Mouse (Mus musculus) left cerebral cortex, postnatal 10 days (tissue): Measurements from ENCODE around the gene Cc2d2b. TPM values are rescaled to one million over a fixed set of nuclear protein-coding genes. Genes with fewer than 3 reads are reported as not detected.

ENCODE experiments used
- DNase-seq, 2 experiments: peaks; one replicate each; pipeline ENCODE4 v3.0.0; 2021 to 2022; ENCODE audit warnings: low spot score in 2 of 2, mixed read lengths in 1 of 2; ENCODE audit errors: extremely low spot score in 1 of 2
- intact Hi-C: fragments of 180-260 bp; cut with DNase I; formaldehyde crosslinking; loops from one replicate; pipeline ENCODE4 v1.15.1; 2025
- total RNA-seq, 2 experiments: library from RNA; stranded (reverse); gene quantifications; 2 replicates each; pipeline ENCODE4 v1.2.3; 2021

Cc2d2b gene
- total RNA-seq = 1 to 10 TPM in 1 of 2 experiments, under 1 TPM in 1; 0.43 to 1.4 TPM

DNA sequence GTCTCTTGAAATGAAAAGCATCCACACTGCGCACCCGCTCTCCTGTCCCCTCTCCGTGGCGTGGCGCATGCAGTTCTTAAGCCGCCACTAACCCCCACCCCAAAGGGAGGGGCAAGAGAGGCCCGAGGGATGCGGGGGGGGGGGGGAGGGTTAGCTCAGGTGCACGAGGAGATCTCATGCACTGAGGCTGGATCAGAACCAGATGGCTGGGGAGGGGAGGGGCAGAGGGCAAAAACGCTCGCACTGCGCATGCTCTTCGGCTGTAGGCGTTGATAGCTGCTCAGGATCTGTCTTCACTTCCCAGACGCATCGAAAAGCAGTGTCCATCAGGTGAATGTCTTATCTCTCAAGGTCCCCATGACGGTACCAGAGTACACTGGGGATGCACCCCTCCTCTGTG, at the start of gene Cc2d2b:
TSS of gene Cc2d2b (plus strand) at position 195 of the 400 bp plus-strand sequence.
- DNase-seq = peak in 1 of 2 experiments; percentile 51
- intact Hi-C loops = loop anchor here (5.0 kb wide), 1 partner anchor 269 kb away; no protein-coding TSS in a partner anchor

DNA sequence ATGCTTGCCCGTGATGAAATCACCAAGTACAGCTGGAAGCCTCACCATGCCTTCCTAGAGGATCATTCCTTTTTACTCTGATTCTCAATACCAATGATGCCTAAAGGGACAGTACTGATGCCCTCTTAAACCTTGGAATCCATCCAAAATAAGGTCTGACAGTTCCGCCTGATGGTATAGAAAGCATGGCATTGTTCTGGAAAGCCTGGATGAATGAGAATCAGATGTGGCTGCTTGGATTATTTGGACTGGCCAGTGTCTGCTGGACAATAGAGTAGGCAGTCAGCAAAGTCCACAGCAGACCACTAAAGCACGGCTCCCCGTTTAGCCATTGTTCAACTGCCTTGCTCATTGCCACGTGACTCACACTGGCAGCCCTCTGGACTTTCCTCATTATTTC, 48.7 kb upstream of the Cc2d2b start:
- no peak for DNase-seq
- intact Hi-C loops = no loop called here

DNA sequence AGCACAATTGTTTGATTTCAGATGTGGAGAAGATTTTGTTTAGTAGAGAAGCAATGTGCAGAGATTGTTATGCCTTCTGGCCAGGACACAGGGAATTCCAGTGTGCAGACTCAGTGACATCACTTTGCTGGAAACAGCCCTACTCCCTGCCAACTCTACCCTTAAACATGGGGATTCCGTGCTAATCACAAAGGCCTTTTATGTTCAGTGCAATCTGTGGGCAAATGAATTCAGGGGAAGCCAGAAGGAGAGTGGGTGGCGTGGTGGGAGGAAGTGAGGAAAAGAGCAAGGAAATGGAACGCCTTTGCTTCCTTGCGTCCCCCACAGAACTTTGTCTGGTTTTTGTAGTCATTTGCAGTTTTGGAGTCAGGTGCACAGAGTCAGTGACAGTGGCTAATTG, 46.1 kb upstream of the Cc2d2b start:
- peak in 1 of 2 experiments; percentile 46 for DNase-seq
- intact Hi-C loops = no loop called here

DNA sequence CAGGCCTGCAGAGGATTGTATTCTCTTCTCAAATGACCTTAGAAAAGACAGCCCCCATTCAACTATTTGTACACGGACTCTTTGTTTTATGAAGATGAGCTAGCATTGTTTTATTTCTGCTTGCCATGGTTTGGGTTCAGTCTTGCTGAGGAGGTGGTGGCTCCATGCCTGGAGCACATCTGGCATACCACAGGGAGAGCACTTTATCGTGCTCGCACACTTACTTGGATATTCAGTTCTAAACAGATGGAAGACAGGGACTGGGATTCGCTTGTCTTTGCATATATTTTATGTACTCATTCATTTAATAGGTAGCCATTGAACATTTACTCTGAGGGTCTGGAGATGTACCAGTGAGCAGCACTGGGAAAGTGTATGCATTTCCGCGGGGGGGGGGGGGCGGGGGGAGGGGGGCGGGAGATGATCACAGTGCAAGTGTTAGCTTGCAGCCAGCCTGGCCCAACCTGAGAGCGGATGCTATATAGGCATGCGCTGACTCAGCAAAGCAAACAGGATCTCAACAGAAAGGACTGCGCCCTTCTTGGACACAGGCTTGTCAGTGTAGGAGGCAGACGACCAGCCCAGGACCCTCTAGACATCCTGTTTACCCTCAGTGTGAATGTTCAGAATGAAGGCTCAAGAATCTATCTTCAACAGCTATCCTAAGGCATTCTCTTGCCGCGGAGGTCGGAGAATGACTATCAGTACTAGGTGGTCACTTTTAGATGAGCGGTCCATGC, 35.5 kb upstream of the Cc2d2b start:
- DNase-seq = no peak
- intact Hi-C loops = no loop called here

DNA sequence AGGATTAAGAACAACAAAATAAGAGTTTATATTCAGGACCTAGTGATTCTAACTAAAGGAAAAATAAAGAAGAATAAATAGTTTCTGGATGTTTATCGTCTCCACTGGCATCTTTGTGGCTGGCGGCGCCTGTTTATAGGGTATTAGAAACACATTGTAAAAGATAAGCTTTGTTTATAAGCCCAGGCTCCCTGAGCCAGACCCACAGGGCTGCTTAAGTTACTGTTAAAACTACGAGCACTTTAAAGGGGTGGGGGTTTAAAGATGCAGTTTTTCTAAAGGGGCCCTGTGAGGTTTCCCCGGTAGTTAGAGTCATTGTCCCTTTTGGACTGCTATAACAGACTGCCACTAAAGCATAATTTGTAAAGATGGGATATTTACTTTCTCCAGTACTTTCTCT, 33.9 kb upstream of the Cc2d2b start:
- DNase-seq = no peak
- intact Hi-C loops = no loop called here

DNA sequence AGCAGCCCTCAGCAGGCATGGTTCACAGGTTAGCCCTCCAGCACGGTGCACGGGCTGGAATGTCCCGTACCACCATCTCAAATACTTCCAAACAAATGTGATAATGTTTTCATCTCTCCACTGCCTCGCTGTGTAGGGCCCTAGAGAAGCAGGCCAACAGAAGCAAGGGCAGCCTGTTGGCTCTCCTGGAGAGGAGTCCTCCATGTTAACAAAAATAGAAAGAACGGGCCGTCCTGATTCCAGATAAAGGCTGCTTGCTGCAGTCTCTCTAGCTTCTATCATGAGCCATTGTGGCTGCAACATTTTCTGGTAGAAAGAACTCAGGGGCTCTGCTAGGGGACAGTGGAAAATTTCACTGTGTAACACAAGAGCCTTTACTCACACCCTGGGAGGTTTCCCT, 31.6 kb upstream of the Cc2d2b start:
- no peak for DNase-seq

DNA sequence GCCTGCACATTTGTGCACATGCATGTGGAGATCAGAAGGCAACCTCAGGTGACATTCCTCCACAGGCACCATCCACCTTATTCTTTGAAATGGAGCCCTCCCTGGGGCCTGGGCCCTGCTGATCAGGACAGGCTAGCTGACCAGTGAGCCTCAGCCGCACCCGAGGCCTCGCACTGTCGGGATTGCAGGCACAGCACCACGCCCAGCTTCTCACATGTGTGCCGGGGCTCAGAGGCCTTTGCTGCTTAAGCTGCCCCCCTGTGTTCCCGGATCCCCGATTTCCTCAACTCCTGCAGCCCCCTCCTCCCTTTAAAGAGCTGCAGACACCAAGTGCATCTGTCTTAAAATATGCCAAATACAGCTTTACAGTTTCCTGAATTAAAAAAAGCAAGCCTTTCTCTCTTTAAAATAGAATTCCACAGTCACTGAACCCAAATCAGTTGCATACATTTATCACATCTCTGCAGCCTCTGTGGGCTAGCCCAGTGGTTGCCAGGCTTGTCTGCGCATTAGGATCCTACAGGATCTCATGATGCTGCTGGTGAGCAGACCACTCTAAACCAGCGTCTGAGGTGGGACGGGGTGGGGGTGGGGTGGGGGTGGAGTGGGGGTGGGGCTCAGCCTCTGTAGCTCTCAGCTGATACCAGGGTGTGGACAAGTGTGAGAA, 29.0 kb upstream of the Cc2d2b start:
- no peak for DNase-seq
- intact Hi-C loops = loop anchor here (5.0 kb wide), 1 partner anchor 107 kb away; the partner anchor contains the start of genes Entpd1 and Tctn3

More for the DNA sequence above, 31.6 kb upstream of the Cc2d2b start:
- intact Hi-C loops = no loop called here

DNA sequence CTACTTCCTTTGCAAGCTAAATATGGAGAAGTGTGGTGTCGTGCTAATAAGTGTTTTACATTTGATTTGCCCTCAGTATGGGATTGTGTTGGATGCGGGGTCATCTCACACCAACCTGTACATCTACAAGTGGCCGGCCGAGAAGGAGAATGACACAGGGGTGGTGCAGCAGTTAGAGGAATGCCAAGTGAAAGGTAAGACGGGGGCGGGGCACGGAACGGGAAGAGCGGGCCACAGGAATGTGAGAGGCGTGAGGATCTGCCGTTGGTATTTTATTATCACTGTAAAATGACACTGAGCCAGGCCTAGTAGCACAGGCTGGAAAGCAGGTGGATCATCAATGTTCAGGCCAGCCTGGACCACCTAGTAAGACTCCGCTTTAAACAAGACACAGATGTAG, 28.2 kb upstream of the Cc2d2b start:
- DNase-seq = no peak
- intact Hi-C loops = loop anchor here (5.0 kb wide), 1 partner anchor 108 kb away; the partner anchor contains the start of genes Entpd1 and Tctn3

DNA sequence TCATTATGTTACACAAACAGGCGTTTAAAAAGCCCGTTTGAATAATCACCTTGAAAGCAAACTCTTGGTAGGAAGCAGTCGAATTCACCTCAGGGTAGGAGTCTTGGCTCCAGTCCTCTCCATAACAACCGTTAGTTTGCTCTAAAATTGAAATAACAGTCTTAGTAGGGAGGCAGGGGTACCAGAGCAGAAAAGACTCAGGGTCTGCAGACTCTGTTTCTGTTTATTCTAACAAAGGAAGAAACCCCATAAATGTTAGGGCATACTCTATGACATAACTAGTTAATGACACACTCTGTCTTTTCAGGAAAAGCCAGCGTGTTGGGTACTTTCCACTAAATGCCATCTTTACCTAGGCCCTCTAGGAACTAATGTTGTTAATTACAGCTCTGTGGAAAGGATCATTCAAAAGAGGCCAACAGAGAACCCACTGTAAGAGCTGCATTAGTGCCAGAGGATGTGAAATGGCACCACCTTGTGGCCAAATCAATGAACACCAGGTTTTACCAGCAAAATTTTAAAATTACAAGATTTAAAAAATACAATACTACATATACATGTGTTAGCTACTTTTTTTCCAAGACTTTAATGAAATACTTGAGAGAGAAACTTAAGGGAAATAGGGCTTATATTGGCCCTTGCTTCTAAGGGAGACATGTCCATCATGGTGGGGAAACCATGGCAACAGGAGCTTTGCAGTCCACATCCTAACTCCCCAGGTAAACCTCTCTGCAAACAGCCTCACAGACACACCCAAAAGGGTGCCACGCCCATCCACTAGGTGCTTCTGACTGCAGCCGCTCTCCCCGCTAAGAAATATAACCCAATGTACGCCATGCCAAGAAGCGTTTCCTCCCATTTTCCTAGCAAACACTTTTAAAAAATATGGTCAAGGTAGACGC, 26.2 kb upstream of the Cc2d2b start:
- intact Hi-C loops = loop anchor here (5.0 kb wide), 1 partner anchor 110 kb away; the partner anchor contains the start of genes Entpd1 and Tctn3
- peak; percentile 60 to 69 for DNase-seq

DNA sequence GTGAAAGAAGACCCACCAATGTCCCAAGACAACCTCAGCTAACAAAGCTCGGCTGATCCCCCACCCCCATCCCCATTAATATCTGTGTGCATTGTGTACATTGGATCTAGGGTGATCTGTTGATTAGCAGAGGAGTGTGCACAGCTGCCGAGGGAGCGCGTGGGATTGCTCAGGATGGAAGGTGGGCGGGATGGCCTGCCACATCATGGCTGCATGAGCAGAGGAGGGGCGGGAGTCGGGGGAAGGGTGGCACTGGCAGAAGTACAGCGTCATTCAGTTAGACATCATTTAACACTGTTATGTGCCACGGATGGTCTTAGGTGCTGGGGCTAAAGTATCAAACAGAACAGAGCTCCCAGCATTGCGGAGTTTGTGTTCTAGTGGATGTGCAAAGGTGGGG, 25.0 kb upstream of the Cc2d2b start:
- no peak for DNase-seq
- intact Hi-C loops = loop anchor here (5.0 kb wide), 1 partner anchor 111 kb away; the partner anchor contains the start of genes Entpd1 and Tctn3

DNA sequence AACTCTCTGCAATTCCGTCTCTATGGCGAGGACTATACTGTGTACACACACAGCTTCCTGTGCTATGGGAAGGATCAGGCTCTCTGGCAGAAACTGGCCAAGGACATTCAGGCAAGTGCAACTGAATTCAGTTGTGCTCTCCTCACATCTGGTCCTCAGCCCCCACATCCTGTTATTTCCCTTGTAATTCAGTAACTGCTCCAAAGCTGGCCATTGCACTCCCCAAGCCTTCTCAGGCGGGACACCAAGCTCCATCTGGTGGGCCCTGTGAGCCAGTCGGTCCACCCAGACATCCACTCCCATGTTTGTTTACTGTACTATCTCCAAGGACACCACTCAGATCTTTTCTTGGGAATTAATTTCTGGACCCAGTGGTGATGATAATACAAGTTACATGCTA, 22.4 kb upstream of the Cc2d2b start:
- intact Hi-C loops = no loop called here
- DNase-seq = no peak

DNA sequence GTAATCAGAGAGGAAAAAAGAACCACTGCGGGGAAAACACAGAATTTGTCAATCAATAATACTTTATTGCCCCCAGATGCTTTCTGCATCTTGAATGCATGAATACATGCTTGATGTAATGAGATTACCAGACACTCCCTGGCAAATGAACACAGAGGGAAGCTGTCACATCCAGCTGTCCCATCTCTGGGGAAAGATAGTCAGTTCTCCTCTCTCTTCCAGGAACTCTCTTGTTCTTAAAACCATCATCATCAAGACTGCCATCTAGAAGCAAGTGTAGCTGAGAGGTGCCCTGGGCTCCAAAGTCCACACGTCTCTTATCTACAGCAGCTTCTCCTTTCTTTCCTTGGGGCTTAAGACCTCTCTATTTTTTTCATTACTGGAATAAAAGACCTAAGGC, 21.9 kb upstream of the Cc2d2b start:
- DNase-seq = no peak
- intact Hi-C loops = no loop called here

DNA sequence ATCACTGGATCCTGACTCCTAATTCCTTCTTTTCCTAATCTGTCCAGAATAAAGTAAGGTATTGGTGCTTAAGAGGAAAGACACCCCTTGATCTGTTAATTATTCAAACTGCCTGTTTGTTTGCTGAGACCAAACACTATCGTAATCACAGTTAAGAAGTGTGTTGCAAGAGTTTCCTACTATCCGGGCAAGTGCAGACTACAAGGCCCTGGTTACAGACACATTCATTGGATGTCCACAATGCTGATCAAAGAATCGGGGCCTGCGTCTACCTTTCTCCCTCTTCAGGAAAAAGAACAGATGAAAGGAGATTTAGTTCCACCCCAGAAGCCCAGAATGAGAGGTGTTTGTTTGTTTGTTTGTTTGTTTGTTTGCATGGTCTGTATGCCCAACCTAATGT, 20.3 kb upstream of the Cc2d2b start:
- no peak for DNase-seq
- intact Hi-C loops = no loop called here

DNA sequence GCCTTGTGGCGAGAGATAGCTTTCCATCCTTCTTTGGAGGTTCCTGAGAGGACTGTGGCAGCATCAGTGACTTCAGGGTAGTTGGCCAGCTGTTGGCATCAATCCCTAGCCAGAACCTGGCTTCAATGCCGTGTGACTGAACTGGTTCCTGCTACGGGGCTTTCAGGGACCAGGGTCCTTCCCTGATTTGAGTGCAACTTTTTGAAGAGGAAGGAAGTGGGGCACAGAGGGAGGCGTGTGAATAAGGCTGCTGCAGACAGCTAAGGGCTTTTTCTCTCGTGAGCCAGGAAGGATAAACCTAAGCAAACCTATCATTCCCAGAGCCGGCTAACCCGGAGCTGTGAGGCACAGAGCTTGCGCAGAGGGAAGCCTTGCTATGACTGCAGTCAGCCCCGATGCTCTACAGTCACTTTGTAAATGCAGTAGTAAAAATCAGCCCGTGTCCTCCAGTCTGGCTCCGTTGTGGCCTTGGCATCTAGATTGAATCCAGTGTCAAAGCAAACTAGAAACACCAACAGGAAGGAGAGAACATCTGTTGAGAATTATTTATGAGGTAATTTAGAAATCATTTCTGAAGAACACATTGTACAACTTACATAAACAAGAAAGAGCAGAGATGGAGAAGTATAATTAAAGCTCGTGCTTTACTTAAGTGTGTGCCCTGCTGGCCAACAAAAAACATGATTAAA, 19.7 kb upstream of the Cc2d2b start:
- intact Hi-C loops = no loop called here
- DNase-seq = no peak

DNA sequence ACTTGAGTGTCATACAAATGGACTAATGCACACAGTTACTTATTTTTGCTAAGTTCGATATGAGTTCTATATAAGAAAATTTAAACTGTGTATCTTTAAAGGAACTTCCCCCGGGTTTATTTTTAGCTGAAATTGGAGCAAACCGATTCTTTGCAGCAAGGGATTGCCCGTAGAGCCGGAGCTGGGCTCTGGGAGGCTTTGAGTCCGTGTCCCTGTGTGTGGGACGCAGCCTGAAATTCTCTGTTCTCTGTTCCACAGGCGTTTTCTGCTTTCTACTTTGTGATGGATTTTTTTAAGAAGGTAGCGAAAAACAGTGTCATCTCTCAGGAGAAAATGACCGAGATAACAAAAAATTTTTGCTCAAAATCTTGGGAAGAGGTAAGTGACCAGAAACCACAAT, 15.1 kb upstream of the Cc2d2b start:
- intact Hi-C loops = no loop called here
- DNase-seq = no peak

DNA sequence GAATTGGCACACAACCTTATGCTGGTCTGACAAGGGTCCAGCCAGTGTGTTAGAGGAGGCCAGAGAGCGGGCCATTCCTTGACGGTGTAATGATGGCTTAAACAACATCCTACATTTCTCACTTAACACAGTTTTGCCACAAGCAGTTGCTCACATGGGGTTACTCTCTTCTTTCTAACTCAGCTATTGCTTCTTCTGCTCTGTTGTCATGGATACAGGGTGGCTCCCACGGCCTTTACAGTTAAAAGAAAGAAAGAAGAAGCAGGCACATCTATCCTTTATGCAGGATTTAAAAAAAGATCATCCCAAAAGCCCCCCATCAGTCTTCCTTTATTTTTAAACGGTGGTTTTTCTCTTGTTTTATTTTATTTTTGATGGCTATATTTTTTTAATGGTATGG, 14.7 kb upstream of the Cc2d2b start:
- peak in 1 of 2 experiments; percentile 28 for DNase-seq
- intact Hi-C loops = no loop called here

DNA sequence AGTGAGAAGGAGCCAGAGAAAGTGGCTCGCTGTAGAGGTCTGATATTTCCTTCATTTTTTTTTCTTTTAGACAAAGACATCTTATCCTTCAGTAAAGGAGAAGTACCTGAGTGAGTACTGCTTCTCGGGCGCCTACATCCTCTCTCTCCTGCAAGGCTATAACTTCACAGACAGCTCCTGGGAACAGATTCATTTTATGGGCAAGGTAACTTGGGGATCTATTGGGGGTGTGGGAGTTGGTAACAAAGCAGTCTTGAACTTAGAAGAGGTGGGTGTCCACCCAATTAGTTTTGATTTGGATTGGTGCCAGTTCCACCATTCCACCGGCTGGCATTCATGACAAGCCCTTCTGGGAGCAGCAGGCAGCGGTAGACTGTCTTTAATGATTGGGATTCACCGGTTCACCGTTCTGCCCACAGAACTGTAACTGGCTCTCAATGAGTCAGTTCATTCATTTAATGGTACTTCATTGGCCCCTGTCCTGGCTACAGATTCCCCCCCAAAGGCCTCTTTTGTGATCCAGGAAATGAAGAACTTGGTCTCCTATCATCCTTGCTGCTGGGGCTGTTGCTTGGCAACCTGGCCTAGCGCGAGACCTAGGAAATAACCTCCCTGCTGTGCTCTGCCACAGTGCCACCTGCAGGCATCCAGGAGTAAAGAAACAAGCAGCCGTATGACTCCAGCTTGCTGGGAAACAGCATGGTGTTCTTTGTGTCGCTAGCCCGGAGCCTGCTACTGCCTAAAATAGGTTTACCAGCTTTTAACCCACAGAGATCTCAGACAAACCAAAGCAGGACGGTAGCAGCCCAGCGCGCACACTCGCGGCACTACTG, 11.7 kb upstream of the Cc2d2b start:
- peak; percentile 69 to 86 for DNase-seq
- intact Hi-C loops = no loop called here

DNA sequence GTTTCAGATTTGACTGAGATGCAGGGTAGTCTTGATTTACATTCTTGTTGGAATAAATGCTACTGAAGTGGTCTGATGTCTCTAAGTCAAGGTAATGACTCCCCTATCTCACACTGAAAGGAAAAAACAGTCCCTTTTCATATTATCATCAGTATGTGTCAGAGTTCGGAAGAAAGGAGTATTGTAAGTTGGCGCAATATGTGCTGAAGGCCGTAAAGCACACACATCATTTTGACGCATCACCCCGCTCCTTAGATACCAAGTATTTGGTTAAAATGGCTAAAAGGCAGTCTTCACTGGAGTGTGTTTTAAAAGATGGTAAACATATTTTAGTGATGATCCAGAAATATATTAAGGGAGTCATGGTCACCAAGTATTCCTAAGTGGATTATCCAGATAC, 10.9 kb upstream of the Cc2d2b start:
- intact Hi-C loops = no loop called here
- DNase-seq = no peak
